Mouse (Mus musculus): ENCODE results near the gene Olfr267. TPM values are rescaled to one million over a fixed set of nuclear protein-coding genes. Genes with fewer than 3 reads are reported as not detected.
A peak's percentile ranks its signal among the peaks of the same experiment; 100 is the strongest.

Olfr267 gene
- not detected in 2 replicates for polyA plus RNA-seq (2015; fragmentation: Nextera tagmentation; extraction: Ambion mirVana)

GRCm38 (mm10) chr4:58787616-58788015 is at the start of gene Olfr267:
Gene Olfr267 (minus strand): TSS chr4:58787716.
- ATAC-seq: no peak
- Histone ChIP-seq H3K4me3 (replicated peaks) (no peak within 1 kb of the TSS), H3K36me3 (no peaks in the 10 kb centered on the region), H3K27ac (no peak within 1 kb of the TSS), H3K9ac (no peak within 1 kb of the TSS), H3K4me2 (replicated peaks) (no peak within 1 kb of the TSS), H3K9me3 (no peaks in the 10 kb centered on the region), H3K27me3 (replicated peaks) (no peaks in the 10 kb centered on the region), H3K4me1 (replicated peaks) (no peaks in the 10 kb centered on the region; the same call in 1 of the 2 replicates)

- H3K4me1 ChIP-seq (replicated peaks): no peaks in the 10 kb centered on the region
- H3K27ac ChIP-seq: no peak overlapping the region
- ATAC-seq: no peak
- H3K27me3 ChIP-seq (replicated peaks): no peaks in the 10 kb centered on the region
- no peak overlapping the region for H3K9ac ChIP-seq
- peaks cover 2% of the 10 kb centered on the region; the same call in 1 of the 2 replicates for H3K36me3 ChIP-seq
- 77% methylated on average over 3 of the region's 3 CpGs for WGBS
- no peak overlapping the region for H3K4me3 ChIP-seq (replicated peaks)
- H3K9me3 ChIP-seq: no peaks in the 10 kb centered on the region
- no peak overlapping the region for H3K4me2 ChIP-seq (replicated peaks)
Observed at GRCm38 (mm10) chr4:58832908-58833307, 45.4 kb upstream of the Olfr267 start.

GRCm38 (mm10) chr4:58825921-58826320 is 38.4 kb upstream of the Olfr267 start:
- no peak overlapping the region for H3K27ac ChIP-seq
- no peaks in the 10 kb centered on the region for H3K4me1 ChIP-seq (replicated peaks)
- no peak overlapping the region for H3K4me2 ChIP-seq (replicated peaks)
- no peak overlapping the region for H3K4me3 ChIP-seq (replicated peaks)
- WGBS: 87% methylated on average over 4 of the region's 4 CpGs
- no peak overlapping the region for H3K9ac ChIP-seq
- H3K36me3 ChIP-seq: peaks cover 15% of the 10 kb centered on the region; the same call in 1 of the 2 replicates
- no peak for ATAC-seq
- no peaks in the 10 kb centered on the region for H3K9me3 ChIP-seq
- no peaks in the 10 kb centered on the region for H3K27me3 ChIP-seq (replicated peaks)

- no peaks in the 10 kb centered on the region for H3K27me3 ChIP-seq (replicated peaks)
- no peak overlapping the region for H3K9ac ChIP-seq
- no peak overlapping the region for H3K4me3 ChIP-seq (replicated peaks)
- H3K9me3 ChIP-seq: no peaks in the 10 kb centered on the region
- H3K27ac ChIP-seq: no peak overlapping the region
- WGBS: 38% methylated on average over 3 of the region's 3 CpGs
- H3K4me2 ChIP-seq (replicated peaks): no peak overlapping the region
- no peaks in the 10 kb centered on the region; the same call in 1 of the 2 replicates for H3K4me1 ChIP-seq (replicated peaks)
- no peak for ATAC-seq
- H3K36me3 ChIP-seq: no peaks in the 10 kb centered on the region
Observed at GRCm38 (mm10) chr4:58786659-58787058, 857 bp downstream of the Olfr267 start.

- no peaks in the 10 kb centered on the region for H3K36me3 ChIP-seq
- H3K4me3 ChIP-seq (replicated peaks): no peak overlapping the region
- no peaks in the 10 kb centered on the region for H3K9me3 ChIP-seq
- H3K4me1 ChIP-seq (replicated peaks): no peaks in the 10 kb centered on the region
- 63% methylated on average over 3 of the region's 3 CpGs for WGBS
- no peak overlapping the region for H3K27ac ChIP-seq
- H3K27me3 ChIP-seq (replicated peaks): no peaks in the 10 kb centered on the region
- no peak overlapping the region for H3K9ac ChIP-seq
- H3K4me2 ChIP-seq (replicated peaks): no peak overlapping the region
- ATAC-seq: no peak
Observed at GRCm38 (mm10) chr4:58763417-58763816, 24.1 kb downstream of the Olfr267 start.

- H3K27ac ChIP-seq: no peak overlapping the region
- H3K4me1 ChIP-seq (replicated peaks): no peaks in the 10 kb centered on the region; the same call in 1 of the 2 replicates
- H3K27me3 ChIP-seq (replicated peaks): no peaks in the 10 kb centered on the region
- no peak for ATAC-seq
- no peaks in the 10 kb centered on the region for H3K9me3 ChIP-seq
- no peak overlapping the region for H3K4me3 ChIP-seq (replicated peaks)
- no peak overlapping the region for H3K4me2 ChIP-seq (replicated peaks)
- WGBS: 41% methylated on average over 2 of the region's 2 CpGs
- H3K9ac ChIP-seq: no peak overlapping the region
- no peaks in the 10 kb centered on the region for H3K36me3 ChIP-seq
Observed at GRCm38 (mm10) chr4:58749510-58749909, 38.0 kb downstream of the Olfr267 start.

- H3K27ac ChIP-seq: peak overlapping the region; percentile 52
- no peaks in the 10 kb centered on the region; the same call in 1 of the 2 replicates for H3K4me1 ChIP-seq (replicated peaks)
- H3K9ac ChIP-seq: no peak overlapping the region
- H3K4me2 ChIP-seq (replicated peaks): no peak overlapping the region
- 0 out of 2 replicates have a peak, but pooled peaks have one; percentile 14 for ATAC-seq
- H3K4me3 ChIP-seq (replicated peaks): no peak overlapping the region
- H3K27me3 ChIP-seq (replicated peaks): no peaks in the 10 kb centered on the region
- H3K9me3 ChIP-seq: no peaks in the 10 kb centered on the region
- 34% methylated on average over 10 of the region's 10 CpGs for WGBS
- no peaks in the 10 kb centered on the region for H3K36me3 ChIP-seq
Observed at GRCm38 (mm10) chr4:58749101-58749500, 38.4 kb downstream of the Olfr267 start.

GRCm38 (mm10) chr4:58745583-58746222 is 41.8 kb downstream of the Olfr267 start:
- Histone ChIP-seq H3K4me3 (replicated peaks) (no peak overlapping the region), H3K27ac (no peak overlapping the region), H3K27me3 (replicated peaks) (no peaks in the 10 kb centered on the region), H3K9ac (no peak overlapping the region), H3K36me3 (no peaks in the 10 kb centered on the region), H3K4me2 (replicated peaks) (no peak overlapping the region), H3K9me3 (no peaks in the 10 kb centered on the region), H3K4me1 (replicated peaks) (no peaks in the 10 kb centered on the region; the same call in 1 of the 2 replicates)
- WGBS: 52% methylated on average over 7 of the region's 7 CpGs
- peak; percentile 96 for ATAC-seq

- Histone ChIP-seq H3K4me2 (replicated peaks) (no peak overlapping the region), H3K36me3 (no peaks in the 10 kb centered on the region), H3K4me3 (replicated peaks) (no peak overlapping the region), H3K27me3 (replicated peaks) (no peaks in the 10 kb centered on the region), H3K9ac (no peak overlapping the region), H3K27ac (no peak overlapping the region), H3K4me1 (replicated peaks) (0 out of 2 replicates have a peak, but pooled peaks cover 3% of the 10 kb centered on the region), H3K9me3 (no peaks in the 10 kb centered on the region)
- WGBS: 59% methylated on average over 18 of the region's 18 CpGs
- peak; percentile 31 for ATAC-seq
Observed at GRCm38 (mm10) chr4:58736867-58737633, 50.5 kb downstream of the Olfr267 start.

Other genes with a start within 250 kb of the Olfr267 start
- 50.0 and 55.9 TPM in 2 replicates for gene Lpar1, start 233.8 kb downstream of the Olfr267 start, polyA plus RNA-seq (2015; fragmentation: Nextera tagmentation; extraction: Ambion mirVana)
- 25.9 and 29.3 TPM in 2 replicates for gene Ecpas, start 125.0 kb upstream of the Olfr267 start, polyA plus RNA-seq (2015; fragmentation: Nextera tagmentation; extraction: Ambion mirVana)
- 0.20 and 0.40 TPM in 2 replicates for gene Zkscan16, start 155.9 kb upstream of the Olfr267 start, polyA plus RNA-seq (2015; fragmentation: Nextera tagmentation; extraction: Ambion mirVana)
- gene Ptgr1, start 199.4 kb upstream of the Olfr267 start, polyA plus RNA-seq (2015; fragmentation: Nextera tagmentation; extraction: Ambion mirVana): 39.2 and 39.3 TPM in 2 replicates
- 12.5 and 13.1 TPM in 2 replicates for gene Dnajc25, start 207.3 kb upstream of the Olfr267 start, polyA plus RNA-seq (2015; fragmentation: Nextera tagmentation; extraction: Ambion mirVana)
- gene Gm20503, start 215.5 kb upstream of the Olfr267 start, polyA plus RNA-seq (2015; fragmentation: Nextera tagmentation; extraction: Ambion mirVana): 11.4 and 12.0 TPM in 2 replicates
- 85.6 and 113 TPM in 2 replicates for gene Gng10, start 247.4 kb upstream of the Olfr267 start, polyA plus RNA-seq (2015; fragmentation: Nextera tagmentation; extraction: Ambion mirVana)

Measured in intestine, embryonic 15.5 days (tissue).